Mouse (Mus musculus) liver, embryonic 14.5 days (tissue): ENCODE measurements around the gene Dmkn.

Experiments used
- CTCF ChIP-seq: IDR thresholded peaks from 2 replicates; pipeline ENCODE4 v1.5.1; 2016; ENCODE audit warnings: antibody characterized with exemption, low read depth, control low read depth
- EP300 ChIP-seq: IDR thresholded peaks from 2 replicates; pipeline ENCODE4 v1.6.1; 2016; ENCODE audit warnings: antibody characterized with exemption, low read depth

- no peak for TF ChIP-seq CTCF
- no peak for TF ChIP-seq EP300
Observed at GRCm38 (mm10) chr7:30823675-30824074, 60.1 kb downstream of the Dmkn start, which contains the start of gene Ffar2.
